Mouse (Mus musculus): ENCODE results near the gene Pold1.
A peak's percentile ranks its signal among the peaks of the same experiment; 100 is the strongest.

Pold1 gene

GRCm38 (mm10) chr7:44548497-44549087, at the start of gene Pold1:
TSS of gene Pold1 (minus strand) at chr7:44548849.
- peak; percentile 100 for DNase-seq

- DNase-seq, result no peak
Measured at GRCm38 (mm10) chr7:44598336-44598735, 49.7 kb upstream of the Pold1 start.

GRCm38 (mm10) chr7:44597666-44598065, 49.0 kb upstream of the Pold1 start:
- DNase-seq, result no peak

GRCm38 (mm10) chr7:44596996-44597538, 48.4 kb upstream of the Pold1 start:
- DNase-seq, result no peak

DNA sequence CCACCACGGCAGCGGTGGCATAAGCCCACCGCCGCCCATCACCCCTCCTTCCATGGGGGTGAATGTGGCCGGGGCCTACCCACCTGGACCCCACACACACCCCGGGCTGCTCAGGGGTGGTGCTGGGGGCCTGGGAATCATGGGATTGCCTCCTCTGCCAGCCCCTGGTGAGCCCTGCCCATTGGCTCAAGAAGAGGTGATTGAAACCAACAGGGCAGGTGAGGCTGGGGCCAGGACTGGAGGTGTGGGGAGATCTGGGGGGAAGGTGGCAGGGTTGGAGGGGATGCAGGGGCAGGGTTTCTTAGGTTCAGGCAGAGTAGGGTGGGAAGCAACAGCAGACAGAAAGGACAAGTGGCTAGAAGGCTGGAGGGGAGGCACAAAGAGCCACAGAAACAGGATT, 47.4 kb upstream of the Pold1 start:
- no peak for DNase-seq

DNA sequence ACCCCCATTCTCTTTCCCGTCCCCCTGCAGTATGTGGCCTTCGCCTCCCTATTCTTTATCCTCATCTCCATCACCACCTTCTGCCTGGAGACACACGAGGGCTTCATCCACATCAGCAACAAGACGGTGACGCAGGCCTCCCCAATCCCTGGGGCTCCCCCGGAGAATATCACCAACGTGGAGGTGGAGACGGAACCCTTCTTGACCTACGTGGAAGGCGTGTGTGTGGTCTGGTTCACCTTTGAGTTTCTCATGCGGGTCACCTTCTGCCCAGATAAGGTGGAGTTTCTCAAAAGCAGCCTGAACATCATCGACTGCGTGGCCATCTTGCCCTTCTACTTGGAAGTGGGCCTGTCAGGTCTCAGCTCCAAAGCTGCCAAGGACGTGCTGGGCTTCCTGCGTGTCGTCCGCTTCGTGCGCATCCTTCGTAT, 46.5 kb upstream of the Pold1 start:
- no peak for DNase-seq

GRCm38 (mm10) chr7:44594291-44594690, 45.6 kb upstream of the Pold1 start:
- DNase-seq, result no peak

DNA sequence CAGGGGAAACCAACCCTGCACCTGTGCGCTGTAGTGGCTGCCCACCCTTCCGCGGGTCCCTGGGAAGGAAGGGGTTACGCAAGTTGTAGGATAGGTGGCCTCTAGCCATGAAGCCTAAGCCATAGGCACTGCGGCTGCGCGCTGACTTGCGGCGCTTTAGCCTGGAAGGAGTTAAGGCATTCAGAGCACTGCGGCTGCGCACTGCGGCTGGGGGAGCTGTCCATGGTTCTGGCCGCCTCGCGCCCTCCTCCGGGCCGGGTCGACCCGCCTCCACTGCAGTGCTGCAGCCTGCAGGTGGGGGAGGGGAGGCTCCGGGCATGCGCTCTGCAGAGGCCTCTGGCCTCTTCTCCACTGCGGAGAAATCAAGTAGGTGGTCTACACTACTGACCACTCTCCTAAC, 45.1 kb upstream of the Pold1 start:
- DNase-seq, result peak; percentile 89

GRCm38 (mm10) chr7:44593051-44593450, 44.4 kb upstream of the Pold1 start:
- DNase-seq, result no peak

- DNase-seq, result peak; percentile 39
Measured at GRCm38 (mm10) chr7:44591348-44592116, 42.9 kb upstream of the Pold1 start.

DNA sequence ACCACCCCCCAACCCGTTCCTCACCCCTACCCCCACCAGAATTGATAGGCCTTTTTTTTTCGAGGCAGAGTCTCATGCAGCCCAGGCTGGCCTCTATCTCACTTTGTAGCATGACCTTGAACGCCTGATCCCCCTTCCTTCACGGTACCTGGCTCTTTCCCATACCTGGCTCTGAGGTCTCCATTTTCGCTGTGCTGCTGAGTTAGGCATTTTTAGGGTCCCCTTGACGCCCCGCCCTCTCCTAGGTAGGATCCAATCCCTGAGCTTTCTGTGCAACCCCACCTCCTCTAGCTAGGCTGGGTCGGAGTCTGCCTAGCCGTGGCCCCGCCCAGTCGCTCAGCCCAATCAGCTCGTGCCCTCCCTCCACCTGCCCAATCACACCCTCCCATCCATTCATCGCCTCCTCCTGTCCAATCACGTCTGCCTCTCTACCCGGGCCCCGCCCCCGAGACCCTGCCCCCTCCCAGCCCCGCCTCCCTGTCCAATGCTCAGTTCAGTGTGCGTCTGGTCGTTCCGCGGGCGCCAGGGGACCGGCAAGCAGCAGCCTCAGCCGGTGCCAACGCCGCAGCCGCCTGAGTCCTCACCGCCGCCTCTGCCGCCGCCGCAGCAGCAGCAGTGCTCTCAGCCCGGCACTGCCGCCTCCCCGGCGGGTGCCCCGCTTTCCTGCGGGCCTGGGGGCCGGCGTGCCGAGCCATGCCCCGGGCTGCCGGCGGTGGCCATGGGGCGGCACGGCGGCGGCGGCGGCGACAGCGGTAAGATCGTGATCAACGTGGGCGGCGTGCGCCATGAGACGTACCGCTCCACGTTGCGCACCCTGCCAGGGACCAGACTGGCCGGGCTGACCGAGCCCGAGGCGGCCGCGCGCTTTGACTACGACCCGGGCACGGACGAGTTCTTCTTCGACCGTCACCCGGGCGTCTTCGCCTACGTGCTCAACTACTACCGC, 42.0 kb upstream of the Pold1 start, which contains the start of gene Kcnc3:
TSS of gene Kcnc3 (plus strand) at position 263 of the 946 bp plus-strand sequence.
- DNase-seq, result peak; percentile 80

- no peak for DNase-seq
Measured at GRCm38 (mm10) chr7:44589946-44590345, 41.3 kb upstream of the Pold1 start.

GRCm38 (mm10) chr7:44589149-44589548, 40.5 kb upstream of the Pold1 start:
- DNase-seq, result peak; percentile 60

GRCm38 (mm10) chr7:44588338-44588737, 39.7 kb upstream of the Pold1 start:
- DNase-seq, result no peak

DNA sequence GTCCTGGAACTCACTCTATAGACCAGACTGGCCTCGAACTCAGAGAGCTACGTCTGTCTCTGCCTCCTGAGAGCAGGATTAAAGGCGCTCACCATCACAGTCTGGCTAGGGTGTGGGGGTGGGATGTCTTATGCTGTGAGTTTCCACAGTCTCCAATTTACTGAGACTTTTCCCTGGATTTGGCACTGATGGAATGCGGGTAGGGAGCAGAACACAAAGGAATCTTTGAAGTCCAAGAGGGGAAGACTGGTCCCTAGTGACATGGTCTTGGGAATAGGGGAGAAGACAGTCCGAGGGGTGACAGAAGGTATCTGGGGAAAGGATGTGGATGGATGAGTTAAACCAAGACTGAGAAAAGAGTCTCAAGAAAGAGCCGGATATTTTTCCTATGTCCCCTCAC, 39.0 kb upstream of the Pold1 start:
- DNase-seq, result no peak

- DNase-seq, result peak; percentile 61
Measured at GRCm38 (mm10) chr7:44586930-44587329, 38.3 kb upstream of the Pold1 start.

DNA sequence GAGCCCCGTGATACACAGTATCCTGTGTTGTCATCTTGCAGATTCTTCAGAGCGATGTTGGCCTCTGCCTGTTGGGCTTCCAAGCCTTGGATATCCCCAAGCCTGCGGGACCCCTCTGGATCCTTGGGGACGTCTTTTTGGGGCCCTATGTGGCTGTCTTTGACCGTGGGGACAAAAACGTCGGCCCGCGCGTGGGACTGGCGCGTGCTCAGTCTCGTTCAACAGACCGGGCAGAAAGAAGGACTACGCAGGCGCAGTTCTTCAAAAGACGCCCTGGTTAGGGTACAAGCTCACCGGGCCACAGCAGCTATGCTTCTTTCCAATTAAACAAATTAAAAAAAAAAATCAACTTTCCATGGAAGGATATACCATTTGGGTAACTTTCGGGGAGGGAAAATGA, 37.9 kb upstream of the Pold1 start:
- peak; percentile 25 for DNase-seq

DNA sequence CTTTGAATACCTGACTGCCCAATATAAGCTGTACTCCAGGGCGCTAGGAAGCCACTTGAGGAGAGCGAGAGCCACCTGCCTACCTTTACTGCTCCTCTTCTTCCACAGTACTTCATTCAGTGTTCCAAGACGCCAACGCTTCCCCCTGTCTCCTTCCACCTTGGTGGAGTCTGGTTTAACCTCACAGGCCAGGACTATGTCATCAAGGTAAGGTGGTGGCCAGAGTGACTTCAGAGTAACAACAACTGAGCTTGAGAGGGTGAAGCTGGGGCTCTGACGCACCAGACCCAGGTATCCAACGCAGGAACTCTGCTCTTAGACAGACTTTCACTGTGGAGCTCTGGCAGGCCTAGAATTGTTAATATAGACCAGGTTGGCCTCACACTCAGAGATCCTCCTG, 37.0 kb upstream of the Pold1 start:
- no peak for DNase-seq

DNA sequence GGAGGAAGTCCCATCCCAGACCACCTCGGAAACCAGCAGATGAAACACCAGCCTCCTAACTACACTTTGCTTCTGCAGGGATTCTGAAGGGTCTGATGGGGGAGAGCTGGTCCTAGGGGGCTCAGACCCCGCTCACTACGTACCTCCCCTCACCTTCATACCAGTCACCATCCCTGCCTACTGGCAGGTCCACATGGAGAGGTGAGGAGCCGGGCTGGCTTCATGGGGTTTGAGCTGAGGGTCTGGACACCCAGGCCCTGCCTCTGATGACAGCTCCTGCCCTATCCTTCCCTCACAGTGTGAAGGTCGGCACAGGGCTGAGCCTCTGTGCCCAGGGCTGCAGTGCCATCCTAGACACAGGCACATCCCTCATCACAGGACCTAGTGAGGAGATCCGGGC, 36.3 kb upstream of the Pold1 start:
- no peak for DNase-seq

DNA sequence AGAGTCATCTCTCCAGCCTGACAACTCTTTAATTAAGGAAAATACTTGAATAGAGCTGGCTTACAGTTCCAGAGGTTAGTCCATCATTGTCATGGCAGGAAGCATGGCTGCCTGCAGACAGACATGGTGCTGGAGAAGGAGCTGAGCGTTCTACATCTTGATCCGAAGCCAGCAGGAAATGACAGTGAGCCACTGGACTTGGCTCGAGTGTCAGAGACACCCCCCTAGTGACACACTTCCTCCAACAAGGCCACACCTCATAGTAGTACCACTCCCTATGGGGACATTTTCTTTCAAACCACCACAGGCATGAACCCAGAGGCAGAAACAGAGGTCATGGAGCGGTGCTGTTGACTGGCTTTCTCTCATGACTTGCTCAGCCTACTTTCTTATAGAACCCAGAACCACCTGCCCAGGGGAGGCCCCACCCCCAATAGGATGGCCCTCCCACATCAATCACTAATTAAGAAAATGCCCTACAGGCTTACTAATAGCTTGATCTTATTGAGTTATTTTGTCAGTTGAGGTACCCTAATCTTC, 35.7 kb upstream of the Pold1 start:
- no peak for DNase-seq

GRCm38 (mm10) chr7:44583146-44583545, 34.5 kb upstream of the Pold1 start:
- DNase-seq, result no peak

DNA sequence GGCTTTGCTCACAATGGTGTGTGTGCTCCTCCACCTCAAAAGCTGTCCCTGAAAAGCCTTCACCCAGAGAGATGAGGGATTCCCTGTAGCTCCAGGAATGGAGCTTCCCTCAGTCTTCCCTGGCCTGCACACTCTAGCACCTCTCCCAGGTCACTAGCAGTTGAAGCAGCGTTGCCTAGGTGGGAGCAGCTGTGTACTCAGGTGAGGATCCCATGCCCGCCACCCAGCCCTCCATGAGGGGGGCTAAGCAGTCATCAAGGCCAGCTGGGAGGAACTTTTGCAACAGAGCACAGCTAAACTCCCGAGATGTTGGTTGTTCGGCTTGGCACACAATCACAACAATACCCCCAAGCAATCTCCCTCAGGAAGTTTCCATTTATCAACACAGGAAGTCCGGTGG, 34.1 kb upstream of the Pold1 start:
- no peak for DNase-seq

- DNase-seq, result no peak
Measured at GRCm38 (mm10) chr7:44581637-44582036, 33.0 kb upstream of the Pold1 start.
